Mouse (Mus musculus) MEL (cell line): Measurements from ENCODE around the gene Cdc42bpb. TPM values are rescaled to one million over a fixed set of nuclear protein-coding genes. Genes with fewer than 3 reads are reported as not detected.
A peak's percentile ranks its signal among the peaks of the same experiment; 100 is the strongest.

Source experiments
- DNase-seq: peaks from one replicate; pipeline ENCODE4 v3.0.0; 2011; ENCODE audit warnings: low read depth, low spot score
- H3K27ac ChIP-seq: 2 replicates; pipeline ENCODE4 v1.5.1; 2012; ENCODE audit warnings: low read depth, mild to moderate bottlenecking, control low read depth, low read length, moderate library complexity; ENCODE audit not compliant: control insufficient read depth
- H3K27me3 ChIP-seq, 2 experiments: fragments of 150-350 bp in 1 of 2; sonication (generic) in 1 of 2; 2 replicates each; pipeline ENCODE4 v1.6.1; 2012; ENCODE audit warnings: low read length in 2 of 2, mild to moderate bottlenecking in 2 of 2, improper control_type of control experiment in 1 of 2, moderate library complexity in 1 of 2; ENCODE audit not compliant: insufficient read depth in 2 of 2, control insufficient read depth in 1 of 2
- H3K36me3 ChIP-seq, 2 experiments: 2 replicates each; pipeline ENCODE4 v1.6.1; 2012 to 2014; ENCODE audit warnings: low read length in 2 of 2, improper control_type of control experiment in 1 of 2, inconsistent platforms in 1 of 2, mild to moderate bottlenecking in 1 of 2; ENCODE audit not compliant: insufficient read depth in 2 of 2, control insufficient read depth in 1 of 2
- H3K4me1 ChIP-seq, 2 experiments: fragments of 150-350 bp in 1 of 2; sonication (generic) in 1 of 2; 2 replicates each; pipeline ENCODE4 v1.6.1; 2012; ENCODE audit warnings: low read length in 2 of 2, improper control_type of control experiment in 1 of 2, mild to moderate bottlenecking in 1 of 2; ENCODE audit not compliant: insufficient read depth in 2 of 2, control insufficient read depth in 1 of 2
- H3K4me3 ChIP-seq, 2 experiments: fragments of 150-350 bp in 1 of 2; sonication (generic) in 1 of 2; 2 replicates each; pipeline ENCODE4 v1.5.1; 2012; ENCODE audit warnings: low read depth in 2 of 2, low read length in 2 of 2, mild to moderate bottlenecking in 2 of 2, moderate library complexity in 2 of 2, control low read depth in 1 of 2, improper control_type of control experiment in 1 of 2; ENCODE audit not compliant: control insufficient read depth in 1 of 2, insufficient read depth in 1 of 2
- H3K79me2 ChIP-seq: 2 replicates; pipeline ENCODE4 v1.6.1; 2012; ENCODE audit warnings: mild to moderate bottlenecking, low read length, moderate library complexity; ENCODE audit not compliant: control insufficient read depth, poor library complexity, insufficient read depth
- H3K9ac ChIP-seq: 2 replicates; pipeline ENCODE4 v1.6.1; 2012; ENCODE audit warnings: low read depth, mild to moderate bottlenecking, control low read depth, low read length, moderate library complexity; ENCODE audit not compliant: control insufficient read depth, poor library complexity, severe bottlenecking
- H3K9me3 ChIP-seq: fragments of 150-350 bp; sonication (generic); replicated peaks from 2 replicates; pipeline ENCODE4 v1.6.1; 2012; ENCODE audit warnings: mild to moderate bottlenecking, low read length, improper control_type of control experiment, moderate library complexity; ENCODE audit not compliant: insufficient read depth
- CHD1 ChIP-seq: IDR thresholded peaks from 2 replicates; pipeline ENCODE4 v1.6.1; 2012; ENCODE audit warnings: low read depth, mild to moderate bottlenecking, inconsistent platforms, low read length, improper control_type of control experiment
- CHD2 ChIP-seq: IDR thresholded peaks from 2 replicates; pipeline ENCODE4 v1.6.1; 2011; ENCODE audit warnings: low read length, improper control_type of control experiment
- CTCF ChIP-seq, 3 experiments: IDR thresholded peaks in 2 of 3; conservative IDR thresholded peaks in 1 of 3; 2 replicates each; pipeline ENCODE4 v1.5.1; 2011 to 2012; ENCODE audit warnings: low read length in 3 of 3, low read depth in 2 of 3, mild to moderate bottlenecking in 2 of 3, improper control_type of control experiment in 1 of 3, inconsistent platforms in 1 of 3, mixed read lengths in 1 of 3, moderate library complexity in 1 of 3; ENCODE audit not compliant: control insufficient read depth in 1 of 3, insufficient read depth in 1 of 3, poor library complexity in 1 of 3, severe bottlenecking in 1 of 3
- ELF1 ChIP-seq: IDR thresholded peaks from 2 replicates; pipeline ENCODE4 v1.6.1; 2014; ENCODE audit warnings: low read depth, mild to moderate bottlenecking, inconsistent platforms, low read length, improper control_type of control experiment, moderate library complexity
- EP300 ChIP-seq, 2 experiments: IDR thresholded peaks; 2 replicates each; pipeline ENCODE4 v1.6.1; 2011; ENCODE audit warnings: improper control_type of control experiment in 2 of 2, low read length in 2 of 2, low read depth in 1 of 2, mild to moderate bottlenecking in 1 of 2
- HCFC1 ChIP-seq: IDR thresholded peaks from 2 replicates; pipeline ENCODE4 v1.6.1; 2012; ENCODE audit warnings: low read depth, mild to moderate bottlenecking, inconsistent platforms, low read length, improper control_type of control experiment, moderate library complexity
- MAFK ChIP-seq: IDR thresholded peaks from 2 replicates; pipeline ENCODE4 v1.6.1; 2011; ENCODE audit warnings: low read depth, mild to moderate bottlenecking, low read length, improper control_type of control experiment, borderline replicate concordance
- MAZ ChIP-seq: IDR thresholded peaks from 2 replicates; pipeline ENCODE4 v1.6.1; 2012; ENCODE audit warnings: low read depth, mild to moderate bottlenecking, inconsistent platforms, low read length, improper control_type of control experiment
- MXI1 ChIP-seq: IDR thresholded peaks from 2 replicates; pipeline ENCODE4 v1.6.1; 2011; ENCODE audit warnings: mild to moderate bottlenecking, low read depth, low read length, improper control_type of control experiment
- MYC ChIP-seq: IDR thresholded peaks from 2 replicates; pipeline ENCODE4 v1.6.1; 2011; ENCODE audit warnings: low read depth, mild to moderate bottlenecking, low read length, improper control_type of control experiment, moderate library complexity
- NELFE ChIP-seq: IDR thresholded peaks from 2 replicates; pipeline ENCODE4 v1.6.1; 2011; ENCODE audit warnings: low read depth, low read length, improper control_type of control experiment
- POLR2AphosphoS2 ChIP-seq: IDR thresholded peaks from 2 replicates; pipeline ENCODE4 v1.6.1; 2011; ENCODE audit warnings: low read length, improper control_type of control experiment
- RAD21 ChIP-seq: IDR thresholded peaks from 2 replicates; pipeline ENCODE4 v1.6.1; 2011; ENCODE audit warnings: mild to moderate bottlenecking, low read depth, low read length, improper control_type of control experiment
- ZNF384 ChIP-seq: IDR thresholded peaks from 2 replicates; pipeline ENCODE4 v1.6.1; 2012; ENCODE audit warnings: low read depth, mild to moderate bottlenecking, inconsistent platforms, low read length, improper control_type of control experiment
- polyA plus RNA-seq, 2 experiments: library from polyadenylated mRNA; stranded (reverse) in 1 of 2; unstranded in 1 of 2; fragments of >175 nt in 1 of 2; fragments of >200 nt in 1 of 2; gene quantifications; 2 replicates each; pipeline versions ENCODE4 v1.2.1 to v1.2.4; 2012; ENCODE audit warnings: low replicate concordance in 2 of 2, low read depth in 1 of 2; ENCODE audit not compliant: insufficient read length in 2 of 2, insufficient read depth in 1 of 2, missing spikeins in 1 of 2
- total RNA-seq: library from RNA; depleted of rRNA; stranded (reverse); fragments of 300-350 nt; gene quantifications from 2 replicates; pipeline ENCODE4 v1.2.3, GENCODE M21; 2012

Cdc42bpb gene
- total and polyA plus RNA-seq, 3 experiments, result not detected

DNA sequence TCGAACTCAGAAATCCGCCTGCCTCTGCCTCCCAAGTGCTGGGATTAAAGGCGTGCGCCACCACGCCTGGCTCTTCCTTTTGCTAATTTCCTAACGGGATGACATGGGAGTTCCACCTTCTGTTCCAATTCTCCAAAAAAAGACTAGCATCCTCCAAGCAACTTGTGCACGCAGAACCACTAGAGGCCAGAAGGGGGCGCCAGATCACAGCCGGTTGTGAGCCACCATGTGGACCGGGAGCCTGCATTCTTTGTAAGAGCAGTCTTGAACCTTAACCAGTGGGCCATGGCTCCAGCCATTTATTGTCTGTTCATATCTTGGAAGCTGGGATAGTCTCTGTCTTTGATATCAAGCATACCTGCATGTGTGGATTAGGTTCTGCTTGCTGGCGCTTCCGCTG, 105.1 kb downstream of the Cdc42bpb start (continued):
- TF ChIP-seq MAFK, result no peak
- no peak for TF ChIP-seq ELF1
- no peak for TF ChIP-seq ZNF384
- TF ChIP-seq MYC, result peak; percentile 86
- TF ChIP-seq NELFE, result no peak

GRCm38 (mm10) chr12:111271966-111272365, 105.6 kb downstream of the Cdc42bpb start:
- Histone ChIP-seq H3K4me1 (peaks cover 0 to 8% of the 10 kb centered on the region in 2 experiments; a peak in 2 of 4 replicates), H3K79me2 (no peaks in the 10 kb centered on the region), H3K27ac (no peak overlapping the region), H3K9me3 (no peaks in the 10 kb centered on the region), H3K9ac (no peak overlapping the region), H3K4me3 (no peak overlapping the region), H3K36me3 (peaks cover 0 to 5% of the 10 kb centered on the region in 2 experiments; a peak in 2 of 4 replicates), H3K27me3 (no peaks in the 10 kb centered on the region)
- DNase-seq, result no peak
- TF ChIP-seq EP300 (IDR thresholded peaks at IDR 0.05; ENCODE audit: low read depth in 1 of 2, low read length in 2 of 2), result no peak
- no peak for TF ChIP-seq CTCF (IDR thresholded peaks at IDR 0.05 in 2 of 3, conservative IDR thresholded peaks at IDR 0.05 in 1 of 3; ENCODE audit: control insufficient read depth in 1 of 3, insufficient read depth in 1 of 3, low read depth in 2 of 3, low read length in 3 of 3, poor library complexity in 1 of 3, severe bottlenecking in 1 of 3)

- no peaks in the 10 kb centered on the region for H3K79me2 ChIP-seq
- TF ChIP-seq ZNF384, result no peak
- TF ChIP-seq MAZ, result no peak
- no peak for TF ChIP-seq CHD2
- no peak for TF ChIP-seq HCFC1
- no peak for TF ChIP-seq RAD21
- no peak for TF ChIP-seq MXI1
- no peak for TF ChIP-seq CHD1
- TF ChIP-seq POLR2AphosphoS2, result no peak
- H3K36me3 ChIP-seq, result peaks cover 0 to 5% of the 10 kb centered on the region in 2 experiments; a peak in 2 of 4 replicates
- H3K4me3 ChIP-seq, result no peak overlapping the region
- no peak overlapping the region for H3K27ac ChIP-seq
- no peaks in the 10 kb centered on the region for H3K27me3 ChIP-seq
- H3K4me1 ChIP-seq, result peaks cover 0 to 9% of the 10 kb centered on the region in 2 experiments; a peak in 2 of 4 replicates
- H3K9ac ChIP-seq, result no peak overlapping the region
- DNase-seq, result no peak
- H3K9me3 ChIP-seq, result no peaks in the 10 kb centered on the region
Observed at GRCm38 (mm10) chr12:111271406-111271805, 106.1 kb downstream of the Cdc42bpb start.
